Mouse (Mus musculus) small intestine, adult 2 months (tissue): ENCODE results near the gene Rreb1.

Experiments used
- CTCF ChIP-seq: fragments of 200-500 bp; IDR thresholded peaks from 2 replicates; pipeline ENCODE4 v1.5.1; 2012; ENCODE audit warnings: low read depth, mild to moderate bottlenecking, control low read depth, inconsistent platforms, low read length, moderate library complexity, mixed read lengths; ENCODE audit not compliant: insufficient replicate concordance, insufficient read length; ENCODE audit errors: extremely low read depth
- POLR2A ChIP-seq: fragments of 200-500 bp; IDR thresholded peaks from 2 replicates; pipeline ENCODE4 v1.6.1; 2012; ENCODE audit warnings: low read depth, mild to moderate bottlenecking, control low read depth, inconsistent platforms, low read length, moderate library complexity

- no peak for TF ChIP-seq POLR2A
- no peak for TF ChIP-seq CTCF
These were observed 133.8 kb downstream of the Rreb1 start for GRCm38 (mm10) chr13:37912011-37912410.
